In genomic region chr16:84583323-84583722, GRCm38 (mm10) we compare ENCODE assay signal across 10 mouse cellular contexts.
DNase-seq lines count a peak whose midpoint lies in the region; ATAC-seq and TF ChIP-seq lines count a peak whose summit lies in the region.
"Had no signal": no experiment of that assay in that cellular context is flagged by ENCODE, and none has a peak within 500 bp of the region (broad histone marks: within the 10 kb centered on the region; RNA-seq: fewer than 3 reads in every experiment).

No protein-coding gene starts in this region.

- WGBS in kidney, adult 2 months: 67% methylated on average over 7 of the region's 7 CpGs
- WGBS in kidney, embryonic 14.5 days: 73% methylated on average over 7 of the region's 7 CpGs

- H3K4me2 ChIP-seq in kidney, embryonic 14.5 days (replicated peaks; ENCODE audit: low read depth, low read length): no peak overlapping the region
- H3K4me2 ChIP-seq: limb, embryonic 12.5 days had no signal

- no peaks in the 10 kb centered on the region for H3K9me3 ChIP-seq in kidney, embryonic 14.5 days (ENCODE audit: control insufficient read depth, low read length)
- H3K9me3 ChIP-seq: limb, embryonic 12.5 days had no signal

- no peaks in the 10 kb centered on the region for H3K36me3 ChIP-seq in kidney, adult 2 months (ENCODE audit: control insufficient read depth, insufficient read depth, low read length)
- H3K36me3 ChIP-seq in kidney, embryonic 14.5 days (ENCODE audit: control insufficient read depth, insufficient read depth, low read length): no peaks in the 10 kb centered on the region
- H3K36me3 ChIP-seq: limb, embryonic 12.5 days had no signal

- no peak overlapping the region for H3K27ac ChIP-seq in kidney, adult 2 months (ENCODE audit: insufficient read depth, low read depth, low read length)
- H3K27ac ChIP-seq in kidney, embryonic 14.5 days (ENCODE audit: low read depth, low read length): no peak overlapping the region
- H3K27ac ChIP-seq: heart, adult 2 months; limb, embryonic 12.5 days had no signal

- no peak for TF ChIP-seq POLR2A in kidney, adult 2 months (IDR thresholded peaks at IDR 0.05; ENCODE audit: low read depth, low read length)

- no peaks in the 10 kb centered on the region for H3K4me1 ChIP-seq in kidney, adult 2 months (ENCODE audit: control insufficient read depth, insufficient read depth, low read length)
- H3K4me1 ChIP-seq in kidney, embryonic 14.5 days (ENCODE audit: control insufficient read depth, insufficient read depth, low read length): no peaks in the 10 kb centered on the region
- H3K4me1 ChIP-seq: limb, embryonic 12.5 days had no signal

- no peak for ATAC-seq in kidney, embryonic 14.5 days (ENCODE audit: low FRiP score, low TSS enrichment)
- peak; percentile 83 for ATAC-seq in neutrophil, adult 5-6 weeks (ENCODE audit: extremely low read depth, insufficient number of reproducible peaks, low FRiP score, poor library complexity, severe bottlenecking)
- no peak for ATAC-seq in cerebellum, adult (ENCODE audit: insufficient number of reproducible peaks, low FRiP score, low TSS enrichment)

- DNase-seq in kidney, adult 2 months: peak; percentile 10
- peak; percentile 93 for DNase-seq in CD4-positive helper T cell, adult 2 months (ENCODE audit: low read depth, low spot score)
- DNase-seq in fibroblast of lung, adult 2 months (ENCODE audit: low read depth): peak; percentile 7
- no peak for DNase-seq in kidney, postnatal 4 days
- no peak for DNase-seq in gastrocnemius, postnatal 10 days

- H3K27me3 ChIP-seq in kidney, adult 2 months (replicated peaks; ENCODE audit: control insufficient read depth, insufficient read depth, low read length): no peaks in the 10 kb centered on the region
- H3K27me3 ChIP-seq in kidney, embryonic 14.5 days (ENCODE audit: control insufficient read depth, insufficient read depth, low read length): no peaks in the 10 kb centered on the region
- H3K27me3 ChIP-seq: limb, embryonic 12.5 days had no signal

- H3K9ac ChIP-seq in kidney, embryonic 14.5 days (ENCODE audit: low read depth, low read length): no peak overlapping the region
- H3K9ac ChIP-seq: limb, embryonic 12.5 days had no signal

- TF ChIP-seq CTCF in kidney, adult 2 months (conservative IDR thresholded peaks at IDR 0.05; ENCODE audit: insufficient read depth, insufficient read length, low read depth, low read length): no peak

- no peak overlapping the region for H3K4me3 ChIP-seq in kidney, adult 2 months (ENCODE audit: insufficient read depth, low read depth, low read length)
- H3K4me3 ChIP-seq in kidney, embryonic 14.5 days (ENCODE audit: low read length): no peak overlapping the region
- H3K4me3 ChIP-seq: heart, adult 2 months; limb, embryonic 12.5 days had no signal

Comparison
In these comparisons a context has a peak if more than half of its experiments do, and no peak if none do; other contexts are left out.
1. DNase-seq: peak in kidney, adult 2 months (single experiment), CD4-positive helper T cell, adult 2 months (single experiment) and fibroblast of lung, adult 2 months (single experiment); none in kidney, postnatal 4 days (0 of 2) and gastrocnemius, postnatal 10 days (single experiment).